Mouse (Mus musculus): Measurements from ENCODE around the gene Adam11.

DNA sequence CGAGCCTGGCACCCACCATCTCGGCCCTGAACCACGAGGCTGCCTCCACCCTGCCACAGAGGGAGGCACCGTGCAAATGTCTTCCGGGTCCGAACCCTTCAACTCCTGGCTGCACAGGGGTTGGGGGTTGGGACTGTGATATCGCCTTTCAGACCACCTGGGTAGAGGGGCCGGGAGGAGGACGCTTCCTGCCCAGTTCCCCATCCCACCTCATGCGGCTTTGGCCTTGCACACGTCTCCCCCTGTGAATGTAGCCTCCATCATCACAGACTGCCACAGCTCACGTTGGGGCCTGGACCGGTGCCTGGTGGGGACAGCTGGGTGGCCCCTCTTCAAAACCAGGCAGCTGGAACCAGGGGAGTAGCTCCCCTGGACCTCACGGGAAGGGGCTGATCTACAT lies 16.9 kb downstream of the Adam11 start:
- TF ChIP-seq CTCF (IDR thresholded peaks at IDR 0.05; ENCODE audit: low read depth) (no peak), EP300 (IDR thresholded peaks at IDR 0.05; ENCODE audit: low read depth) (no peak)
